Mouse (Mus musculus) gastrocnemius, postnatal 36 days (tissue): ENCODE results near the gene Ferd3l. TPM values are rescaled to one million over a fixed set of nuclear protein-coding genes. Genes with fewer than 3 reads are reported as not detected.

Experiments used
- DNase-seq, 2 experiments: peaks; one replicate each; pipeline ENCODE4 v3.0.0; 2022
- intact Hi-C: fragments of 180-260 bp; cut with DNase I; formaldehyde crosslinking; loops from one replicate; pipeline ENCODE4 v1.15.1; 2025
- long read RNA-seq, 2 experiments: library from polyadenylated mRNA; stranded (forward); transcript quantifications; one replicate each; pipeline ENCODE4 v2.0.0; 2021
- total RNA-seq, 2 experiments: library from RNA; stranded (reverse); gene quantifications; 2 replicates each; pipeline ENCODE4 v1.2.3; 2021

Ferd3l gene
- not detected for total RNA-seq
- long read RNA-seq, experiment 1, result 0 reads
- long read RNA-seq, experiment 2, result 0 reads

DNA sequence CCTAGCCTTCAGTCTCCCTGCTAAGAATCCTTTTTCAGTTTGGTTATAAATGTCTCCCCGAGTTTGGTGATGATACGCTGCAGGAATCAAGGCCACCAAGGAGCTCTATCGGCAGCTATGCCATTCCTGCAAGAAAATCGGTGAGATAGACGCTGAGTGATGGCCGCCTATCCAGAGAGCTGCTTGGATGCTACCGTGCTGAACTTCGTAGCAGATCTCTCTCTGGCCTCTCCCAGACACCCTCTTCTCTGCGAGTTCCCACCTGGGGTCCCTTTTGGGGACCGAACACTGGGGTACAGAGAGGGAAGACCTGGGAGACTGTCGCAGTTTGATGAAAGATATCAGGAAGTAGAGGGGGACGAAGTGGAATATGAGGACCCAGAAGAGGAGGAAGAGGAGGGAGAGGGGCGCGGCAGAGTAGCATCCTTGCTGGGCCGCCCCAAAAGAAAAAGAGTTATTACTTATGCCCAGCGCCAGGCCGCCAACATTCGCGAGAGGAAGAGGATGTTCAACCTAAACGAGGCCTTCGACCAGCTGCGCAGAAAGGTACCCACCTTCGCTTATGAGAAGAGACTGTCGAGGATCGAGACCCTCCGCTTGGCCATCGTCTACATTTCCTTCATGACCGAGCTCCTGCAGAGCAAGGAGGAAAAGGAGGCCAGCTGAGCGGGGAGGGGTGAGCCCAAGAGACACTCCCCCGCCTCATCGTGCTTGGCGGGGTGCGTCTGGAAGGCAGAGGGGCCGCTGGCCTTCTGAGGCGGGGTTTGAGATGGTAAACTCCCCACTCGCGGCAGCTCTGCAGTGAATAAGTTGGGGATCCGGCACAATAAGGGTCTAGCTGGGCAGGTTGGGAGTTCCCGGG, at the start of gene Ferd3l:
Ferd3l (plus strand) TSS at position 95 of the 862 bp plus-strand sequence.
- intact Hi-C loops, result no loop called here
- DNase-seq, result no peak

DNA sequence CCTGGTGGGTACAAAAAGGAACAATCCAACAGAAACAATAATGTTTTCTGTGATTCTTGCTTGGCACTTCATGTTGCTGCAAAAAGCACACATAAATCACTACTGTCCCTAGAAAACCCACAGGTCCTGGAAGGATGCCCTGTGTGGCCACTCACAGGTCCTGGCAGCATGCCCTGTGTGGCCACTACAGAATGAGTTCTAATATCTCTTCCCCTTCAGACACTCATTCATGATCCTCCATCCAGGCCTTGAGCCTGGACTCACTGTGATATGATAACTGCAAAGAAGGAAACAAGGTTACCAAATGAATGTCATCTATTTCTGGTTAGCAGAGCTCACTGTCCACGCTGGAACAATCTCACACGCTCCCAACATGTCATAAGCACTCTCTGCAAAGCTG, 34.3 kb upstream of the Ferd3l start:
- intact Hi-C loops, result no loop called here
- no peak for DNase-seq

DNA sequence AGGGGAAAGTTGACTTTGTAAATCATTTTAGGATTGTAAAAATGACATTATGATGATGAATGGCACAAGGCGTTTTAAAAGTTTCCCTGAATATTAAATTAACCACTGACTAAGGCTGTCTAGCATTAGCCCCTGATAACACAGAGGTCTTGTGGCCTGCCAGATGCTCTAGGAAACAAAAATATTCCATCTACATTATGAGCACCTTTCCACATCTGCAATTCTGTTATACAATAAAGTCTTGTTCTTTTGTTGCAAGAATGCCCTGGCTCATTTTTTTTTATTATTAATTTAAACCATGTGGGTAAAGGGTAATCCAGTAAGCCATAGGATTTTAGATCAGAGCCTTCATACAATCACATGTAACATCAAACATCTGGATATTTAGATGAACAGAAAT, 33.6 kb upstream of the Ferd3l start:
- no peak for DNase-seq
- intact Hi-C loops, result no loop called here

DNA sequence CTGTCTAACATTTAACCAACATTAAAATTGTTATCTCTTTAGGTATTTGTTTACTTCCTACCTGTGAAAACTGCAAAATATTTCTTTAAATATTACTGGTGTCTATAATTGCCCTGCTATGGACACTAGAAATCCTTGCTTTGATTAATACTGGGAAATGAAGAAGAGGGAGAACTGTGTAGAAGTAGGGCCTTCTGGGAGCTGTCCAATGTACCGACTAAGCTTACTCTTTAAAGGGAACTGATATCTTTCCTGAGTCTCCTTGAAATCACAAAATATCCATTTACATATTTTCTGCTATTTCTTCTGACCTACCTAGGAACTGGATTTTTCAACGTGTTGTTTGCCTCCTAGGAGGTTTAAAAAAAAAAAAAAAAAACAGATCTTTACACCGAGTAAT, 1.5 kb upstream of the Ferd3l start:
- DNase-seq, result no peak
- intact Hi-C loops, result no loop called here

DNA sequence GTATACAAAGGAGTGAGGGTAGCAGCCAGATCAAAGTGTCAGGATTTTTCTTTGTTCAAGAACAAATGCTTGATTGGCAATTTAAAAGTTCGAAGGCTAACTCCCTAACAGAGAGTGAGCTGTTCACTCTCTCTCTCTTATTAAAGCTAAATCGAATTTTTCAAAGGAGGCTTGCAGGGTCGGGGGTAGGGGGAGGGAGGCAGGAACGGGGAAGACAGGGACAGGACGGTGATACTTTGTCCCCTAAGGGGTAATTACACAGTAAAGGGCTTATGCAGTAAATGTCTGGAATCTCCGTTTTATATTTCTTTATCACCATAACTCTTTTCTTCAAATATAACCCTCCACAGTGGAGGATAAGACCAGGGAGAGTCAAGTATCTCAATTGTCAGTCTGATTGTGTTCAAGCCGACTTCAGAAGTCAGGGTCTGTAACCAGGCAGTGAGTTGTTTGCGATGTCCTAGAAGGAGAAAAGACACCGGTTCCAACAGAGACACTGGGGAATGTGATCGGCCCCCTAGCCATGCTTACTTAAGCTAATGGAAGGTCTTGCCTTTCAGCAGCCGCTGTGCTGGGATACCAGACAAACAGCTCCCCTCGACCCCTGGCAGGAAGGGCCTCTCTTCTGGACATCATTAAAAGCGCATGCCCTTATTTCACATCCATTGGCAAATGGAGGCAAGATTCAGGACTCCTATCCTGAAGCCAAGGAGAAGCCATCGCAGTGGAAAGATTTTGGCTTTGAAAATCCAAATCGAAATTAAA, 709 bp upstream of the Ferd3l start:
- intact Hi-C loops, result no loop called here
- no peak for DNase-seq

DNA sequence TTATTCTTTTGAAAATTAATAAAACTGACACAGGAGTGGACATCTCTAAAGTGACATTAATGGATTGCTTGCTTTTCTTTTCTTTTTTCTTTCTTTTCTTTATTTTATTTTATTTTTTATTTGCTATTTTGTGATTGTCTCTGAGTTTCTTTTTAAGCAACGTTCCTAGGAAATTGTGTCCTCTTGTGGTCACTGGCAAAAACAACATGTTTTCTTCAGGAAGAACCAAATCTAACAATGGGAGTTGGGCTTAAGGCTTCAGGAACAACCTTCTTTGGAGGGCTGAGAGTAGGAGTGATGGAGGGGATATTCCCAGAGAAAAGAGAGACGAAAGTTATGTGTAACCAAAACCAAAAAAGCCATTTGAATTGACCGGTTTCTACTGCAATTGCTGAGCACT, 24.6 kb downstream of the Ferd3l start:
- no peak for DNase-seq
- intact Hi-C loops, result no loop called here

DNA sequence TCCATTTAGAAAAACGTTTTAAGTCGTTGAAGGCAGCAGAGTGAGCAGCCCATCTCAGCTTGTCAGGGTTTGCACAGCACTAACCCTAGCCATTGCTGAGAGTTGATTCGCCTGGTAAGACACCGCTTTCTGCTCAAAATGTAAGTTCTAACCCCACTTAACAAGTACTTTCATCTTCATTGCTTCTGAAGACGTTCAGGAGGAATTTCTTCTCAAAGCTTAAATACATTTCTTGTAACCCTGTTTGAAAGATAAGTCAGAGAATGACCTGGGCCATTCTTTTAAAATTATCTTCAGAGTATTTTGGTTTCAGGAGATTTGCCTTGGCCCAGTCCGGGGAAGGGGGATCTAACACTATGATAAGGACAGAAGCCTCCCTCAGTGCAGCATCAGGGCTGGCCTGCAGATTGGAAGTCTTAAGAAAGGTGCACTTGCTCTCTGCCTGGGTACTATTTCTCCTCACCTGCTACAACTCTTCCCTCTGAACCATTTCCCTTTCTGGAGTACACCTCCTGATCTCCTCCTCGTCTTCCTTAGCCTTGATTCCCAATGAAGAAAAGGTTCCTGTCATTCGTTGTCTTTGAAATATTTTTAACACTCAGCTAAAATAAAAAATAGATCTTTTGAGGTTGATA, 26.8 kb downstream of the Ferd3l start:
- intact Hi-C loops, result no loop called here
- no peak for DNase-seq

DNA sequence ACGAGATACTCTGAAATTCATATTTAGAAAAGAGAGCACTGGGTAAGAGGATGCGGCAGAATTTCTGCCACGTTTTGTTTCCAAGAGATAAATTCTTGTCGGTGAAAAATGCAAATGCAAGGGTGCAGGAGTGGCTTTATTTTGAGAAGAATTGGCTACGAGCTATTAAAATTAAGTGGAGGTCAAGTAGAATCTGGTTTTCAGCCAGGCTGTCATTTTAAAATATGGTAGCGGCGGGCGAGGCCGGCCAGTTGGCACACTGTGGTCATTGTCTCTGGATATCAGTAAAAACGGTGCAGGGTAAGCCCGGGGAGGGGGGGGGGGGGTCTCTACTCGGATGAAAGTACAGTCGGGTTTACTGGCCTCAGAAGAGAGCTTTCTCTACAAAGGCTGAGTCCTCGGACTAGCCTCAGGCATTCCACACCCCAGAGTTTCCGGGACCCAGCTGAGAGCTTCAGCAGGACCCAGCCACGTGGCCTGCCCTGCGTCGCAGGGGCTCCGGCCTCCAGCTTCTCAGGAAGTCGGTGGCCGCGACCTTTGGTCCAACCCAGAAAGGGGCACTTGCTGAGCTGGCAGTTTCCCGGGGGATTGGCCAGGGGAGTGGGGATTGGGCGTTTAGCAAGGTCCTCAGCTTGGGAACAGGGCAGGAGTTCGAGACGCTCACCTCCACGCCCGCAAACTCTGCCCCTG, 27.5 kb downstream of the Ferd3l start:
- DNase-seq, result peak in 1 of 2 experiments; percentile 10
- intact Hi-C loops, result no loop called here

DNA sequence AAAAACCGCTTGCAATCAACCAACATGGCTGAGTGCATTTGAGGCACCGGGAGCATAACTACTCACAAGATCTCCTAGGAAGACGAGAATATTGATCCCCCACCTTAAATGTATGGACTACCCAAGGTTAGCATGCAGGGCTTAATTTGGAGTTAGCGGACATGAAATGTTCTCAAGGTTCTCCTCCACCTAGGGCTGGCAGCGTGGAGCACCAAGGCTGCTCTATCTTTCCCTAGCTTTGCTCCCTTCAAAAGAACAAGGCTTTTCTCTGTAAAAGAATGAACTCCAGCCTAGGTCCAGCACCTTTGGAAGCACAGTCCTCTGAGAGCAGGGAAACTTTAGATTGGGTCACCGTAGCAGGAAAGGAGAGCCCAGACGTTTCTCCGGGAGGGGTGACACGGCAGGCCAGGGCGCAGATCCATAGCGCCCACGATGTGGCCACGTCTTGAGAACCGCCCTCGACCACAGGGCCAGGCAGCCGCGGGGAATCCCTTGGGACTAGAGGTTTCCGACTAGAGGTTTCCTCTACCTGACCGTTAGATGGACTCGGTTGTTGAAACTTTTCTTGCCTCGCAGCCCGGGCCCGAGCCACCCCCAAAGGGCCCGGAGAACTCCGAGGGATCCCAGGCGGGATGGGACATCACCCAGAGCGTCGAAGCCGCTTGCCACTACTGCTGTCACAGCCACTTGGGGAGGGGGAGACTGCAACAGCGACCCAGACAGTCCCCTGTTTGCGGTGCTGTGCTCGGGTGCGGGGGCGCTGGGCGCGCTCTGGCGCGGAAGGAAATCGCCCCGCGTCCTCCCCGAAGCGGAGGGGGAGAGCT, 28.6 kb downstream of the Ferd3l start:
- intact Hi-C loops, result no loop called here
- peak in 1 of 2 experiments; percentile 27 for DNase-seq

DNA sequence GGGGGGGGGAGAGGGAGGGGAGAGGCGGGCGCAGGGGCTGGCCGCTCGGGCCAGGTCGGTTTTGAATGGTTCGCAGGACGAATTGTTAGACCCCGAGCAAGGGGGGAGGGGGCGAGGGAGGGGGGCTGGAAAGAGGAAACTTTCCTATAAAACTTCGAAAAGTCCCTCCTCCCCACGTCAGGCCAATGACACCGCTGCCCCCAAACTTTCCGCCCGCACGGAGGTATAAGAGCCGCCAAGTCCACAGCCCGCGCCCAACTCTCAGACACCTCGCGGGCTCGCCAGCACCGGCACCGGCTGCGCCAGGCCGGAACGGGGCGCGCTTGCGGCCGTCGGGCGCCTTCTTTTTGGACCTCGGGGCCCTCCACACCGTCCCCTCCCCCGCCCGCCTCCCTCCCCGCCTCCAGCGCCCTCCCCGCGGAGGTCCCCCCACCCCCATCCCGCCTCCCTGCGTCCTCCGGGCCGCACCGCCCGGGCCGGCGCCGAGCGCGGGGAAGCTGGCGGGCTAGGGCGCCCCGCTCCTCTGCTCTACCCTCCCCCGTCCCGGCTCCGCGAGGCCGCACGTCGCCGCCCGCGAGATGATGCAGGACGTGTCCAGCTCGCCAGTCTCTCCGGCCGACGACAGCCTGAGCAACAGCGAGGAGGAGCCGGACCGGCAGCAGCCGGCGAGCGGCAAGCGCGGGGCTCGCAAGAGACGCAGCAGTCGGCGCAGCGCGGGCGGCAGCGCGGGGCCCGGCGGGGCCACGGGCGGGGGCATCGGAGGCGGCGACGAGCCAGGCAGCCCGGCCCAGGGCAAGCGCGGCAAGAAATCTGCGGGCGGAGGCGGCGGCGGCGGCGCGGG, 29.4 kb downstream of the Ferd3l start, which contains the start of gene Twist1:
Twist1 (plus strand) TSS at position 272 of the 841 bp plus-strand sequence.
- DNase-seq, result peak; percentile 63 to 64
- intact Hi-C loops, result no loop called here

DNA sequence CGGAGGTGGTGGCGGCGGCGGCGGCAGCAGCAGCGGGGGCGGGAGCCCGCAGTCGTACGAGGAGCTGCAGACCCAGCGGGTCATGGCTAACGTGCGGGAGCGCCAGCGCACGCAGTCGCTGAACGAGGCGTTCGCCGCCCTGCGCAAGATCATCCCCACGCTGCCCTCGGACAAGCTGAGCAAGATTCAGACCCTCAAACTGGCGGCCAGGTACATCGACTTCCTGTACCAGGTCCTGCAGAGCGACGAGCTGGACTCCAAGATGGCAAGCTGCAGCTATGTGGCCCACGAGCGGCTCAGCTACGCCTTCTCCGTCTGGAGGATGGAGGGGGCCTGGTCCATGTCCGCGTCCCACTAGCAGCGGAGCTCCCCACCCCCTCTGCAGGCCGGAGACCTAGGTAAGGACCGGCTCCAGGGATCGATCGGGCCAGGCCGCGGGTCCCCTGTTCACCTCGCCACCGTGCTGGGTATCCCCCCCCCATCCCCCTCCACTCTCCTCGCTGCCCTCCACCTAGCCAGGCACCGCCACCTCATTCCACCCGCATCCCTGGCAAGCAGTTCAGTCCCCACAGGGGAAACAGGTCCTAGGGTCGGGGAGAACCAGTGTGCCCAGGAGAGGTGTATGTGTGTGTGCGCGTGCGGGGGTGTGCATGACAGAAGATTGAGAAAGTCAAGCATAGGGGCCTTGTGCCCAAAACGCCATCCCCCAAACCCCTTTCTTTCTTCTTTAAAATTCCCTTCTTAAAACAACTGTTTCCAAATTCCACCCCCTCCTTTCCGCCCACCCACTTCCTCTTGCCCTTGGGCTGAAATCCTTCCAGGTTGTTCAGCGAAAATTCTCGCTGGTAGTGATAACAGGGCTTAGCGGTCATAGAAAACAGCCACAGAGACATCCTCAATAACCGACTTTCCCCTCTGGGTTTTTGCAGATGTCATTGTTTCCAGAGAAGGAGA, 30.3 kb downstream of the Ferd3l start:
- DNase-seq, result no peak

DNA sequence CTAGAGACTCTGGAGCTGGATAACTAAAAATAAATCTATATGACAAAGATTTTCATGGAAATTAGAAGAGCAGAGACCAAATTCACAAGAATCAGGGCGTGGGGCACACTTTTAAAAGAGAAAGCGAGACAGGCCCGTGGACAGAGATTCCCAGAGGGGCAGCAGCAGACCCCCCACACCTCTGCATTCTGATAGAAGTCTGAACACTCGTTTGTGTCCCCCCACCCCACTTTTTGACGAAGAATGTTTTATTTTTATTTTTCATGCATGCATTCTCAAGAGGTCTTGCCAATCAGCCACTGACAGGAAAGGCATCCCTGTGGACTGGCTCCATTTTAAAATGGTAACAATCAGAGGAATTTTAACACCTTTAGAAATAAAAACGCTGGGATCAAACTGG, 31.0 kb downstream of the Ferd3l start:
- intact Hi-C loops, result no loop called here
- DNase-seq, result no peak

More for the DNA sequence above, 30.3 kb downstream of the Ferd3l start:
- intact Hi-C loops, result no loop called here

DNA sequence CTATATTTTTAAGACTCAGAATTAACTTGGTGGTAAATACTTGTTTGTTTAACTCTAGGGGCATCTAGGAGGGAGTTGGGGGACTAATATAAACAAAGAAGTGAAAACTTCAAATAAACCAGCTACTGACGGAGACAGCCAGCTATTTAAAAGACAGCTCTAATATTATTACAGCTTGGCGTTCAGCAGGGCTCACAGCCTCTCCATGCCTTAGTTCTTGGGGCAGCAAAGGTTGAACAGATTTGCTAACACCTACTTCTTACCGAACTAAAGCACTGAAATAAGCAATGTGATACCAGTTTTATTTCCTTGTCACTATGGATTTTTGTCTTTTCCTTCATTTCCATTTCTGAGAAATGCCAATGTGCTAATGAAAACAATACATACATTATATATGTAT, 31.6 kb downstream of the Ferd3l start:
- intact Hi-C loops, result no loop called here
- DNase-seq, result no peak

DNA sequence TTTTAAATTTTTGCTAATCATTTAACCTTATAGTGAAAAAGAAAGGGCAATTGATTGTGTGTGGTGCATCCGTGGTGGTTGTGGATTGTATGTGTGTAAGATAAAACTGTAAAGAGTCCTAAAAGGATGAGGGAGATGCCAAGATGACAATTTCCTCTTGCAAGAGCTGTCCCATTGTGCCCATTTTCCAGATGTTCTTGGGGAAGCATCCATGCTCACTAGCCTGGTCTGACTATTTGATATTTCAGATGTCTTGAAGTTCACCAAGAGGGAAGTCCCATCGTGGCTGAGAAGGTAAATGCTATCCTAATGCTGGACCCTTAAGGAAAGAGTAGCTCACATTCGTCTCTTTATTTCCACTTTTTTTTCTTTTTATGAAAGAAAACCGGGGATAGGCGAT, 32.8 kb downstream of the Ferd3l start:
- DNase-seq, result no peak
- intact Hi-C loops, result no loop called here

DNA sequence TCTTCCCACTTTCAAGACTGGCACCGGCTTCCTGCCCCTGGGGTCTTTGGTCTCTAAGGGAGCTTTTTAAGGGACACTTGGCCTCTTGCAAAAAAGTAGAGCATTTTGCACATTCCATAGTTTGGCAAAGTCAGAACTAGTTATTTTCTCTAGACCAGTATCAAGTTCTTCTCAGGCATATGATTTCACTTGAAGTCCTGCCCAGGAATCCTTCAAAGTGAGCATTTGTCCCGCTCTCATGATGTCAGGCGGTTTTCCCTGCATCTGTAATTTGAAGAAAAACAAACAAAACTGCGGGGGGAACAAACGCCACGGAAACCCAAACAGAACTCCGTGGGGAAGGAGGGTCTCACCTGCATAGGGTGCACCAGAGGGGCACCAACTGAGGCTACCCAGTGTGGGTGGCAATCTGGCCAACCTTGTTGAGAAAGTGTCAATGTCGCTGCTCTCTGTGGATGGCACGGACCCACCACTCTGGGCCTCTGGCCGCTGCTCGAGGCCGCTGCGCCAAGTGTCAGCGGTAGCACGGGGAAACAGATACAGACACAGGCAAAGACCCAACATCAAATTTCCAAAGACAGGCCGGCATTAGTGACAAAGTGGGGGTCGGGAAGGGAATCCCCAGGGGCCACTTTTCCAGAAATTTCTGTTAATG, 34.0 kb downstream of the Ferd3l start:
- intact Hi-C loops, result no loop called here
- DNase-seq, result no peak

DNA sequence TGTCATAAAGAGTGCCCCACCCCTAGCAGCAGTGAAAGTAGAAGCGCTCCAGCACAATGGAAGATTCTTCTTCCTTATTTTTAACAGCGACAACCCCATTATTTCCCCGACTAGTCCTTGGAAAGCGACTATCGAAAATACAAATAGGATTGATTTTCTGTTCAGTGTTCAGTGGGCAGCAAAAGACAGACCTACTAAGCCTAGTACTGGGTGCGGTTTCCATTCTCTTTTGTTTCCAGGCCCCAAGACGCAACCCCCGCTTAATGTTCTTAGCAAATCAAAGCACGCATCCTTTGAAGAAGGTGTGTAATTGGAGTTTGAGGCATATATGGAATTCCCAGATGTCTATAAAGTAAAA, 34.5 kb downstream of the Ferd3l start:
- no peak for DNase-seq
- intact Hi-C loops, result no loop called here

DNA sequence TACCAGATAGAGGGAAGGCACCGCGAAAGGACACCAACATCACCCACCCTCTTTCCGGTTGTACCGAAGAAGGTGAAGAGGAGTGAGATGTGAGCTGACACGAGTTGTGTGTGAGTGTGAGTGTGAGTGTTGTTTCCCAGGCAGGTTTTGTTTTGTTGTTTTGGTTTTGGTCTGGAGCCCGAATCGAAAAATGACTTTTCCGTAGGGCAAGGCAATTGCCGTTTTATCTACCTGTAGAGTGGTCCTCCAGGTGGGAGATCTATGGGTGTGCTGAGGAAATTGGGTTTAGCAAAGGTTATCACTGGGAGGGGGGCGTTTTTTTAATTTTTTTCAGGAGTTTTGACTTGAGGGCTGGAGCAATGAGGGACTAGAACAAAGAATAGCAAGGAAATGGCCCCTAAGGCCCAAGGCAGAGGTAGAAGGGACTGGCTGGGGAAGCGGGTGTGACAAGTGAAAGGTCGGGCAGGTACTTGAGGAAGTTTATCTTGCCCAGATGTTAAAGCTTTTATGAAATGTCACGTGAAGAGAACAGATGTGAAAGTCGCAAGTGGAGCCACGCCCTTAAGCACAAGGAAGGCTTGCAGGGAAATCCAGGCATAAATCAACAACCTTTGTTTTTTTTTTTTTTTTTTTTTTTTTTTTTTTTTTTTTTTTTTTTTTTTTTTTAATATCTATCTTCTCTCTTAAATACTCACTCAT, 35.6 kb downstream of the Ferd3l start:
- intact Hi-C loops, result no loop called here
- no peak for DNase-seq
